Mouse (Mus musculus) macrophage (primary cell): Measurements from ENCODE around the gene Gm49388. TPM values are rescaled to one million over a fixed set of nuclear protein-coding genes. Genes with fewer than 3 reads are reported as not detected.
"Not testable (repeated sequence)": the region's sequence is repeated elsewhere in the genome, so short reads cannot be mapped to it uniquely, and the experiment has no call there.

ENCODE experiments used
- H3K27ac ChIP-seq: fragments of 350-480 bp; formaldehyde crosslinking; 2 replicates; pipeline ENCODE4 v1.9.0; 2021
- H3K36me3 ChIP-seq: fragments of 350-480 bp; formaldehyde crosslinking; 2 replicates; pipeline ENCODE4 v1.9.0; 2021; ENCODE audit errors: inconsistent target
- H3K4me3 ChIP-seq: fragments of 350-480 bp; formaldehyde crosslinking; 2 replicates; pipeline ENCODE4 v1.9.0; 2021; ENCODE audit errors: inconsistent target
- H3K79me2 ChIP-seq: fragments of 350-480 bp; formaldehyde crosslinking; 2 replicates; pipeline ENCODE4 v1.9.0; 2021; ENCODE audit errors: inconsistent target
- WGBS: methylation state at CpG from one replicate; pipeline ENCODE4 v1.1.7; 2026; ENCODE audit warnings: inconsistent platforms; ENCODE audit not compliant: missing documents; 5-methylcytosine and 5-hydroxymethylcytosine counted together
- polyA plus RNA-seq: library from polyadenylated mRNA; stranded (reverse); fragments of 250-400 nt; gene quantifications from 3 replicates; pipeline ENCODE4 v1.2.4, GENCODE M21; 2018; ENCODE audit warnings: inconsistent platforms

Gm49388 gene
- polyA plus RNA-seq, 1 experiment from 2014 or later, result 3.2 TPM

DNA sequence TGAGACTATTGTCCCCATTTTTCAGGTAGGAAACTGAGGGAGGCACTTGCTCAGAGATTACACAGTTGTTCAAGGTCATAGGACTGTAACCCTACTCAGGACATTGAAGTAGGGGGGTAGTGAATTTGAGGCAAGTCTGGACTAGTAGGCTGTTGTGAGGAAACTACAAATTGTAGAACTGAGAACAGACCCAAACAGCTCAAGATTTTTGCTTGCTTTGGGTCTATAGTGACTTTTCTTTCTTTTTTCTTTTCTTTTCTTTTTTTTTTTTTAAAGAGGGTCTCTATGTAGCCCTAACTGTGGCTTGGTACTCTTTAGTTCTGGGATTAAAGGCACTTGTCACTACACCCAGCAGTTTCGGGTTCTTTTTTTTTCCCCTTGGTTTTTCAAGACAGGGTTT lies 12.9 kb upstream of the Gm49388 start:
- 82% methylated on average over 1 of the region's 1 CpGs for WGBS
- Histone ChIP-seq H3K4me3 (no peak overlapping the region), H3K27ac (no peak overlapping the region), H3K79me2 (peaks cover 18% of the 10 kb centered on the region; the same call in 1 of the 2 replicates), H3K36me3 (no peaks in the 10 kb centered on the region)

DNA sequence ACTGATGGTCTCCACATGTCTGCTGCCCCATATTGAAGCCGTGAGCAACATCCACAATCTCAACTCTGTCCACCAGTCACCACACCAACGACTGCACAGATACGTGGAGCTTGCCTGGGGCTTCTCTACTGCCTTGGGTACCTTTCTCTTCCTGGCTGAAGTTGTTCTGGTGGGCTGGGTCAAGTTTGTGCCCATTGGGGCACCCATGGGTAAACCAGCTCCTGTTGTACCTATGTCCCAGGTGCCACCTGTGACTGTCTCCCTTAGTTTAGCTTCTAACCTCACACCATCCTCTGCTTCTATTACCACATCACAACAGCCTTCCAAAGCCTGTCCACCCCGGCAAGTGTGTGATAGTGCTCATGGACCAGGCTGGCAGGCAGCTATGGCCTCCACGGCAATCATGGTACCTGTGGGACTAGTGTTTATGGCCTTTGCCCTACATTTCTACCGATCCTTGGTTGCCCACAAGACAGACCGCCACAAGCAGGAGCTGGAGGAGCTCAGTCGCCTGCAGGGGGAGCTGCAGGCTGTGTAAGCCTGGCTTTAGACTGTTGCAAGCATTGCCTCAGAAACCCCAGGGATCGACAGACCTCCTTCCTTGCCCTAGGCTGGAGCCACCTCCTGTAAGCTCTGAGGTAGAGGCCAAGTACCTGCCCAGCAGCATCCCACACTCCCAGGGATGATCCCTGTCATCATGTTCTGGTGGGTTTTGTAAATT lies 11.6 kb upstream of the Gm49388 start:
- H3K27ac ChIP-seq, result no peak overlapping the region
- H3K79me2 ChIP-seq, result peaks cover 30% of the 10 kb centered on the region
- no peaks in the 10 kb centered on the region for H3K36me3 ChIP-seq
- H3K4me3 ChIP-seq, result no peak overlapping the region
- 47% methylated on average over 9 of the region's 9 CpGs for WGBS

DNA sequence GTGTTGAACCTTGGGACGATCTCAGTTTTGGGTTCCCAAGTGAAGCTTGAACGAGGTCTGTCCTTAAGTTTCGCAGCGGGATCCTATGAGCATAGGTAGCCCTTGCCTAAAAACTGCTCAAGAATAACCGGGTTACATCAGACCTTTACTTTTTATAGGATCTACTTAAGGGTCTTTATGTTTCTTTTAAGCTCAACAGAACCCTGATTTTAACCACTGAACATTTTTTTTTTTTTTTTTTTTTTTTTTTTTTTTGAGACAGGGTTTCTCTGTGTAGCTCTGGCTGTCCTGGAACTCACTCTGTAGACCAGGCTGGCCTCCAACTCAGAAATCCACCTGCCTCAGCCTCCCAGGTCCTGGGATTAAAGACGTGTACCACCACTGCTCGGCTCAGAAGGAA lies 9.6 kb upstream of the Gm49388 start:
- Histone ChIP-seq H3K4me3 (peak overlapping the region; percentile 76), H3K27ac (peak overlapping the region; percentile 98), H3K79me2 (peaks cover 26% of the 10 kb centered on the region)
- H3K36me3 ChIP-seq, result not testable (repeated sequence)
- 67% methylated on average over 7 of the region's 7 CpGs for WGBS

DNA sequence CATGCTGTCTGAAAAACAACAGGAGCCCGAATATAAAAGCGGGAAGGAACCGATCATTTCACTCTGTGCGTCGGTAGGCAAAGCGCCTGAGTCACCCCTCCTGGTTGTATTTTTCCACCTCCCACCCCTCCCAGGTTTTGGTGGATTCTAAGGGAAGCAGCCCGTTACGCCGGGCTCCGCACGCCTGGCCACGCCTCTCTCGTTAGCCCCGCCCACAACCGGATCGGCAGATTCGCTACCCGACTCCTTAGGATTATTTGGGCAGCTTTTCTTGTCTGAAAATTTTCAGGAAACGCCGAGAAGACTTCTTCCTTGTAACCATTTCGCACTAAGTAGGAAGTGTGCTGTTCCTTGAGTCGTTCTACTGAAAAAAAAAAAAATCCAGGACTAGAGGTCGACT lies 9.0 kb upstream of the Gm49388 start, which contains the start of gene Setd1a:
Gene Setd1a (plus strand): TSS at position 245 of the 400 bp plus-strand sequence.
- 0% methylated on average over 22 of the region's 23 CpGs for WGBS
- Histone ChIP-seq H3K36me3 (peaks cover 14% of the 10 kb centered on the region), H3K4me3 (peak within 1 kb of the TSS; percentile 76), H3K27ac (peak within 1 kb of the TSS; percentile 98), H3K79me2 (peaks cover 21% of the 10 kb centered on the region)

DNA sequence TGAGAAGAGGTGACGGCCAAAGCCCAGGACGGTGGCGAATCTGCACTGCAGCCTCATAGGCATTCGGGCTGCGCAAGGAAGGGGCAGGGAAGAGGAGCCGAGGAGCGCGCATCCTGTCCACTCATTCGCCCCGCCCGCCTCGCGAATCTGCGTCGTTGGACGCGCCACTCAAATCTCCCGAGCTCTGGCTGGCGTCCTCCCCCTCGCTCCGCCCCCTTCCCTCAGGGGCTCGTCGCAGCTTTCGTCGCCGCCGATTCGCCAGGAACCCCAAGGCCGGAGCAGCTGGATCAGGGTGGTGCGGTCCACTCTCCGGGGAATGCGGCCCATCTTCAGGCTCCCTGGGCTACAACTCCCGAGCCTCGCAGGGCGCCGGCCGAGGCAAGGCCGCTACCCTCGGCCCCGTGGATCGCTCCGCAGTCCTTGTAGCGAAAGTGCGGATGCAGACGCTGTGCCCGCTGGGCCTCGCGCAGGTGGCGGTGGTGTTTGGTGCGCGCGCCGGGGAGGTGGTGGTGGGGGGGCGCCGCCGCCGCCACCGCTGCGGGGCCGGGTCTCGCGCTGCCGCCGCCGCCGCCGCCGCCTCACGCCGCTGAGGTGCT lies 8.4 kb upstream of the Gm49388 start:
- Histone ChIP-seq H3K36me3 (peaks cover 20% of the 10 kb centered on the region), H3K4me3 (peak overlapping the region; percentile 76), H3K79me2 (peaks cover 21% of the 10 kb centered on the region), H3K27ac (peak overlapping the region; percentile 98)
- WGBS, result 1% methylated on average over 60 of the region's 70 CpGs

DNA sequence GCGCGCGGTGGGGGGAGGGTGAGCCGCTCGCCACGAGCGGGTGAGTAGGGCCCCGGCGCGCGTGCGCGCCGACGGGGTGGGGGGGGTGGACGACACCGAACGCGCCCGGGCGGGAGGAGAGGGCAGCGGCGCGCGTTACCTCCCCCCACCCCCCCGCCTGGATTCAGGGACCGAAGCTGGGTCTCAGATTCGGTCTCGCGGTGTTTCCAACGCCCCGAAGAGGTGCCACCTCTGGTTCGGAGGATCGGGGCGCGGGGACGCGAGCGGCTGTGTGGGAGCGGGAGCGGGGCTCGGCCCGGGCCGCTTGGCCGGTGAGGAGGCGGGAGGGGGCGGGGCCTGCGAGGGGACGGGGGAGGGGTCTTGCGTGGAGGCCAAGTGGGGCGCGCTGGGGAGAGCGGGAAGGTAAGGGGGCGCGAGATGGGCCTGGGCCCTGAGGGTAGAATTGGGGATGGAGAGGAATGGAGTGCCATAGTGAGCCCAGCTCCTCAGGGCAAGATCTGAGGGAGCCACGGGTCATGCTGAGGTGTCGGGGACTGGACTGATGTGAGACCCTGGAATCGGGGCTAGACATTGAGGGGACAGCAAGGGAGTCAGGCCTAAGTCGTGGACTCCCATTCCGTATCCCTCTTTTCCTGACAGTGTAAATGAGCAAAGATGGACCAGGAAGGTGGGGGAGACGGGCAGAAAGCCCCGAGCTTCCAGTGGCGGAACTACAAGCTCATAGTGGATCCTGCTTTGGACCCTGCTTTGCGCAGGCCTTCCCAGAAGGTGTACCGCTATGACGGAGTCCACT lies 7.7 kb upstream of the Gm49388 start:
- Histone ChIP-seq H3K27ac (peak overlapping the region; percentile 22; the same call in 1 of the 2 replicates), H3K79me2 (peaks cover 21% of the 10 kb centered on the region), H3K4me3 (peak overlapping the region; percentile 73), H3K36me3 (peaks cover 27% of the 10 kb centered on the region)
- WGBS, result 2% methylated on average over 44 of the region's 66 CpGs

DNA sequence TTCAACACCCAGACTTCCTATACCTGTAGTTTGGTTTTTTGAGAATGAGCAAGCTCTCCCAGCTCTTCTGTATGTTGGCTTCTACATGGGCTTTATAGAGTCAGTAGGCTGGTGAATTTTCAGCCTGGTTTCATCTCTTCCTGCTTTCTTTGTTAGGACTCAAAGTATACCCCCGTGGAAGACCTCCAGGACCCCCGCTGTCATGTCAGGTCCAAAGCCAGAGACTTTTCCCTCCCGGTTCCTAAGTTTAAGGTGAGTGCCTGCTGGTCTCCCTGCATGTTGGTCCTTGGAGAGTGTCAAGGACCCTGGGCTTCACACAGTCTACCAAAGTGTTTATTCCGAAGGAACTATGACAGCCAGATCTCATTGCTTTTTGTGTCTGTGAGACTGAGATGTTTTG lies 7.1 kb upstream of the Gm49388 start:
- Histone ChIP-seq H3K79me2 (peaks cover 21% of the 10 kb centered on the region), H3K27ac (no peak overlapping the region), H3K36me3 (peaks cover 30% of the 10 kb centered on the region), H3K4me3 (peak overlapping the region; percentile 73)
- WGBS, result 82% methylated on average over 4 of the region's 4 CpGs

GRCm38 (mm10) chr7:127797076-127797845 lies 11.9 kb downstream of the Gm49388 start:
- 91% methylated on average over 23 of the region's 23 CpGs for WGBS

DNA sequence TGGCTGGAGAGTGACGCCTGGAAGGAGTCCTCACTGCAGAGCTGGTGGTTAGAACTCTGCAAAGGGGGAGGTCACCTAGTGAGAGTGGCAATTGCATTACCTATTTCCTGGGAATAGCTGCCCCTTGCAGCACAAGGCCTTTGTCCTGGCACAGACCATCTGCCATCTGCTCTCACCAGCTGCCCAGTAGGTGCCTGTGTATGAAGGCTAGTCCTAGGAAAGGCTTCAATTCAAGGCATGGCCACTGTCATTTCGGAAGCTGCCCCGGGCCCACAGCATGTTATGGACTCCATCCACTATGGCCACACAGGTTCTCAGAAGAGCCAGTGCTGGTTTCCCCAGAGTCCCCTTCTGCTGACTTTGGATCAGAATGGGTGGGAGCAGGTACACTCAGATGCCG lies 13.2 kb downstream of the Gm49388 start:
- Histone ChIP-seq H3K4me3 (no peak overlapping the region), H3K79me2 (peaks cover 10% of the 10 kb centered on the region; the same call in 1 of the 2 replicates), H3K27ac (no peak overlapping the region), H3K36me3 (peaks cover 68% of the 10 kb centered on the region)
- WGBS, result 95% methylated on average over 4 of the region's 4 CpGs

More at GRCm38 (mm10) chr7:127797076-127797845, 11.9 kb downstream of the Gm49388 start:
- Histone ChIP-seq H3K27ac (no peak overlapping the region), H3K79me2 (peaks cover 10% of the 10 kb centered on the region; the same call in 1 of the 2 replicates), H3K4me3 (no peak overlapping the region), H3K36me3 (peaks cover 62% of the 10 kb centered on the region)

DNA sequence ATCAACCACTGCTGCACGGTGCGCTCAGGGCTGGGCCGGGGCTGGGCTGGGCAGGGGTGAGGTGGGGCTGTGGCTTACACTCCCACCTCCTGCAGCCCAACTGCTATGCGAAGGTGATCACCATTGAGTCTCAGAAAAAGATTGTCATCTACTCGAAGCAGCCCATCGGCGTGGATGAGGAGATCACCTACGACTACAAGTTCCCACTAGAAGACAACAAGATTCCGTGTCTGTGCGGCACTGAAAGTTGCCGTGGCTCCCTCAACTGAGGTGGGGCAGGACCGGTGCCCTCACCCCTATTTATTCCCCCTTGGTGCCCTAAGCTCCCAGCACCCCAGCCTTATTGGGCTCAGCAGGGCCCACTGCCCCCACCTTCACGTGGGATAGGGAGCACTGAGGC lies 13.8 kb downstream of the Gm49388 start:
- Histone ChIP-seq H3K79me2 (peaks cover 10% of the 10 kb centered on the region; the same call in 1 of the 2 replicates), H3K4me3 (no peak overlapping the region), H3K36me3 (peaks cover 65% of the 10 kb centered on the region), H3K27ac (no peak overlapping the region)
- WGBS, result 88% methylated on average over 13 of the region's 13 CpGs

DNA sequence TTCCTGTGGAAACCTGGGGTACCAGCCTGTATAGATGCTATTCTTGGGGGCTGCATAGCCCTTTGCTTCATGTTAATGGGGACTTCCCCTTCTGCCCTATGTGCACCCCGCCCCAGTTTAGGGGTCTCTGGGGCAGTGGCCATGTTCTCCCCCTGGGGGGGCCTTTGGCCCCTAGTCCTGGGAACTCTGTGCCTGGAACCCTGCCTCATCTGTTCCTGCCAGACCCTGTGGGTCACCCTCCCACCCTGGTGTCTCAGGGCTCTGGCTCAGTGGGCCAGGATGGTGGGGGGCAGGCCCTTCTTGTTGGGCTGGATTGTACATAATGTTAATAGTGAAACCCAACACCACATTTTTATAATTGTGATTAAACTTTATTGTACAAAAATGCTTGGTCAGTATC lies 14.3 kb downstream of the Gm49388 start:
- peaks cover 63% of the 10 kb centered on the region for H3K36me3 ChIP-seq
- WGBS, result 33% methylated on average over 1 of the region's 1 CpGs
- H3K27ac ChIP-seq, result no peak overlapping the region
- H3K4me3 ChIP-seq, result no peak overlapping the region
- H3K79me2 ChIP-seq, result peaks cover 10% of the 10 kb centered on the region; the same call in 1 of the 2 replicates

- H3K79me2 ChIP-seq, result peaks cover 10% of the 10 kb centered on the region; the same call in 1 of the 2 replicates
- peak within 1 kb of the TSS; percentile 47 for H3K4me3 ChIP-seq
- H3K27ac ChIP-seq, result peak within 1 kb of the TSS; percentile 68
- 0% methylated on average over 6 of the region's 6 CpGs for WGBS
- peaks cover 55% of the 10 kb centered on the region for H3K36me3 ChIP-seq
Measured at GRCm38 (mm10) chr7:127800435-127801009, 15.1 kb downstream of the Gm49388 start, which contains the start of gene Hsd3b7. Hsd3b7 (plus strand) TSS chr7:127800604.

- Histone ChIP-seq H3K27ac (peak overlapping the region; percentile 68), H3K36me3 (peaks cover 49% of the 10 kb centered on the region), H3K4me3 (peak overlapping the region; percentile 47), H3K79me2 (peaks cover 10% of the 10 kb centered on the region; the same call in 1 of the 2 replicates)
- 79% methylated on average over 8 of the region's 8 CpGs for WGBS
Measured at GRCm38 (mm10) chr7:127801010-127801621, 15.7 kb downstream of the Gm49388 start.
